Mouse (Mus musculus) olfactory bulb, adult 2 months (tissue): ENCODE data around the gene Ppat. TPM values are rescaled to one million over a fixed set of nuclear protein-coding genes. Genes with fewer than 3 reads are reported as not detected.
"Not testable (repeated sequence)": the region's sequence is repeated elsewhere in the genome, so short reads cannot be mapped to it uniquely, and the experiment has no call there.

Experiments used
- H3K27ac ChIP-seq: fragments of 200-500 bp; 2 replicates; pipeline ENCODE4 v1.5.1; 2012; ENCODE audit warnings: low read depth, low read length; ENCODE audit not compliant: insufficient read depth
- H3K4me1 ChIP-seq: fragments of 200-500 bp; 2 replicates; pipeline ENCODE4 v1.6.1; 2012; ENCODE audit warnings: low read length; ENCODE audit not compliant: control insufficient read depth, insufficient read depth
- H3K4me3 ChIP-seq: fragments of 200-500 bp; 2 replicates; pipeline ENCODE4 v1.5.1; 2012; ENCODE audit warnings: mild to moderate bottlenecking, low read depth, low read length, moderate library complexity; ENCODE audit not compliant: insufficient read depth
- CTCF ChIP-seq: fragments of 200-500 bp; IDR thresholded peaks from 2 replicates; pipeline ENCODE4 v1.5.1; 2012; ENCODE audit warnings: low read depth, mild to moderate bottlenecking, low read length, moderate library complexity; ENCODE audit not compliant: insufficient read depth
- POLR2A ChIP-seq: fragments of 200-500 bp; IDR thresholded peaks from 2 replicates; pipeline ENCODE4 v1.6.1; 2012; ENCODE audit warnings: mild to moderate bottlenecking, low read depth, low read length, moderate library complexity; ENCODE audit not compliant: insufficient read depth
- WGBS: fragments of 180-500 bp; shearing (Covaris S2); methylation state at CpG from one replicate; pipeline ENCODE4 v1.1.7; 2018; 5-methylcytosine and 5-hydroxymethylcytosine counted together
- polyA plus RNA-seq: library from polyadenylated mRNA; stranded (reverse); fragments of >200 nt; gene quantifications from 2 replicates; pipeline ENCODE4 v1.2.4, GENCODE M21; 2012; ENCODE audit warnings: low replicate concordance; ENCODE audit not compliant: missing spikeins, insufficient read depth, insufficient read length

The Ppat gene
- polyA plus RNA-seq, 1 experiment = not detected

DNA sequence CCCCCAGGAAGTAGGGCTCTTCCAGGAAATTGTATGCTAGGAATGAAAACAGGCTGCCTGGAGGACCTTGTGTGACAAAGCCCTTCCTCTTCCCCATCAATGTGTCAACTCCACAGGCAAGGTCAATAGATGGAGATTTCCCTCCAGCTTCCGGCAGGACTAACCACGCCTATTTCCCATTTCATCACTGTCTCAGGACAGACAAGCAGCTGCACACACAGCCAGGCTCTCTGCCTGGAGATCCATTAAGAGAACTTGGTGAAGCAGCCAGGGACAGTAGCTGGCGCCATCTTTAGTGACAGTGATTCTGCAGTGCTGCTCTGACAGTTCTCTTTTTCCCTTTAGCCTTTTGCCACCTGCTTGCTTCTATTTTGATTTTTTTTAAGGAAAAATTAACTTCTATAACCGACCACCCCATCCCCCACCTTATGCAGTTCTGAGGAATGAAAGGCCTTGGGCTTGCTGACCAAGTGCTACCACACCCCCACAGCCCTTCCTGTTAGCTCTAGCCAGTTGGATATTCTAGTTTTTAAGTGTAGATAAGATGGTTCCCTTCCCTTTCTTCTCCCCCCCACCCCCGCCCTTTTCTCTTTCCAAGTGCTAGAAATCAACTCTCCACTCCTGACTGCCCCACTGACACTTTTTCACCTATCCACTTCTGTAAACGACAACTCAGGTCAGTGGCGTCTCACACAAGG is 22.0 kb downstream of the Ppat start:
- no peak overlapping the region for H3K27ac ChIP-seq
- H3K4me3 ChIP-seq = no peak overlapping the region
- TF ChIP-seq CTCF = no peak
- 77% methylated on average over 7 of the region's 7 CpGs for WGBS
- H3K4me1 ChIP-seq = peaks cover 5% of the 10 kb centered on the region; the same call in 1 of the 2 replicates

DNA sequence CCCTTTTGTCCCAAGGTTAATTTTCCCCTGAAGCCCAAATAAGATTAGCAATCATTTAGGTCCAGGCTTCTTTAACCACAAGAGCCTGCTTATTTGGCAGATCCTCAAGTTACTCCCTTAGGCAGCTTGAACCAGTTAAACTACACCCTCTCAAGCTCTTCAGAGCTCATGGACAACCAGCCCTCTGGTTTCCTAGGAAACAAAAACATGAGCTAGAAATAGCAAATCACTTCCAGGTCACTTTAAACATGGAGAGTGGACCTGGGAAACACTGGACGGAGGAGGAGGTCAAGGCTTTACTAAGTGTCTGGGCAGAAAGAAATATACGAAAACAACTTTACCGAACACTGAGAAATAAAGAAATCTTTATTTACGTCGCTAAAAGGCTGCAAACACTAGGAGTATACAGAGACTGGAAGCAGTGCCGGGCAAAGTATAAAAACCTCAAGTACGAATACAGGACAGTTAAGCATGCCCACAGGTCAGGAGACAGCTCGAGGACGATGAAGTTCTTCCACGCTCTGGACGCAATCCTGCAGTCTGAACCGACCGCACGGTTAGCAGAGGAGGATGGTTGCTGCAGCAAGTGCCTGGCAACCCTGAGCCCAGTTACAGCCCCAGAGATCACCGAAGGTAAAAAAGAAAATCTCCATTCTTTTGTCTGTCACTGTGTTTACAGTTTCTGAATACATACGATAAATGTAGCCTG is 23.1 kb downstream of the Ppat start:
- Histone ChIP-seq H3K27ac (peak overlapping the region; percentile 77), H3K4me1 (peaks cover 8% of the 10 kb centered on the region; the same call in 1 of the 2 replicates), H3K4me3 (peak overlapping the region; percentile 44)
- 42% methylated on average over 16 of the region's 16 CpGs for WGBS
- TF ChIP-seq POLR2A = no peak
- no peak for TF ChIP-seq CTCF

DNA sequence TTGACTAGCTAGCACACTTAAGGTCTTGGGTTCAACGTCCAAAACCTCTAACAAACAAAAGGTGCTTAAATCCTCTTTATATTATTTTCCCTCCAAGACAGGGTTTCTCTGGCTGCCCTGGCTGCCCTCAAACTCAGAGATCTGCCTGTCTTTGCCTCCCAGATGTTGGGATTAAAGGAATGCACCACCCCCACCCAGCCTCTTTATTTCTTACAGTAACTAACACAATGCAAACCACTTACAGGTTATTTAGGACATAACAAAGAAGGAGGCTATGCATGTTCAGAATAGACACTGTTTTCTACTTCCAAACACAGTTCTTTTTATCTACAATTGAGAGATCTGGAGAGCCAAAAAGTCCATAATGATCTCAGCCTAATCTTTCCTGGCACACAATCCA is 27.1 kb downstream of the Ppat start:
- H3K4me3 ChIP-seq = no peak overlapping the region
- no peak for TF ChIP-seq POLR2A
- no peak for TF ChIP-seq CTCF

DNA sequence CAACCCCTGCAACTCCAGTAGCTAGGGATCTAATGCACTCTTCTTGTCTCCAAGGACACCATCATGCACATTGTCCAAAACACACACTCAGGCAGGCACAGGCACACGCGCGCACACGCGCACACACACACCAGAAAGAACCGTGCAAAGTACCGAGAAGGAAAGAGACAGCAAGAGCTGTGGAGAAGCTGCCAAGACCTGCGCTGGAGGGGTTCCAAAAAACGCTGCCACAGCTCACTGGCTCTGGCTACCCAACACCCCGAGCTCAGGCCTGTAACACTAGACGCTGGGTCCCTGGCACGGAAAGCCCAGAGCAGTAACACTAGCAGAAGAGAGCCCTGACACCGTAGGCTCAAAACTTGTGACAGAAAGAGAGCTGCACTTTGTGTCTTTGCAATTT is 27.9 kb downstream of the Ppat start:
- H3K27ac ChIP-seq = no peak overlapping the region
- TF ChIP-seq CTCF = no peak
- no peak for TF ChIP-seq POLR2A
- 59% methylated on average over 13 of the region's 13 CpGs for WGBS
- H3K4me3 ChIP-seq = no peak overlapping the region
- 0 out of 2 replicates have a peak, but pooled peaks cover 3% of the 10 kb centered on the region for H3K4me1 ChIP-seq

More for the DNA sequence above, 27.1 kb downstream of the Ppat start:
- H3K4me1 ChIP-seq = peaks cover 6% of the 10 kb centered on the region; the same call in 1 of the 2 replicates
- 68% methylated on average over 1 of the region's 1 CpGs for WGBS
- H3K27ac ChIP-seq = no peak overlapping the region

DNA sequence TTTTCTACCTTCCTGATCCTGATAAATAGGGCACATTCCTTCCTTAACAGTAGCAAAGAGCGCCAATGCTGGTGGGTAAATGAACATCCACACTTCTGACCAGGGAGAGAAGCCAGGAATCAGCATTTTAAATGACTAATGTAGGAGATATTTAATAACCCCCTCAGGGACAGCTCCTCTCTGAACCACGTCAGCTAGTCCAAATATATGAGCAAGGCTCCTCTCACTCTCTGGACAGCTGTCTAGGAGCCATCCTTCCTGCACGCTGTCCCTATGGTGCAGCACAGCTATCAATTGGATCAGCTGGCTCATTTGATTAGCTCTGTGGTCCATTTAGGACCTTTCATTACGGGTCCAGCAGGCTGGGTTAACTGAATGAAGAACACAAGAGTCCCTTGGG is 28.5 kb downstream of the Ppat start:
- Histone ChIP-seq H3K4me1 (0 out of 2 replicates have a peak, but pooled peaks cover 3% of the 10 kb centered on the region), H3K27ac (no peak overlapping the region), H3K4me3 (no peak overlapping the region)
- TF ChIP-seq POLR2A = no peak
- TF ChIP-seq CTCF = no peak
- 88% methylated on average over 4 of the region's 4 CpGs for WGBS

DNA sequence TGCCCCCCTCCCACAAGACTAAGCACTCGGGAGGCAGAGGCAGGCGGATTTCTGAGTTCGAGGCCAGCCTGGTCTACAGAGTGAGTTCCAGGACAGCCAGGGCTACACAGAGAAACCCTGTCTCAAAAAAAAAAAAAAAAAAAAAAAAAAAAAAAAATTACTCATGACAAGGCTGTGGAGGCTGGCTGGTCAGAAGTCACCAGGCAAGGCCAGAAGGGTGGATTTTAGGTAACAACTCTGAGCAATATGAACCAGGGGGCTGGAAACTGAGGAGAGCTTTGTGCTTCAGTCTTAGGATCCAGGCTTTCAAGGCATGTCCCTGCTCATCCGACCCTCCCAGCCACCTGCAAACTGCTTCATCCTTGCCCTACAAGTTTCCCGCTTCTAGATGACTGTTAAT is 38.9 kb downstream of the Ppat start:
- H3K4me1 ChIP-seq, H3K27ac ChIP-seq, H3K4me3 ChIP-seq: not testable (repeated sequence)
- 98% methylated on average over 5 of the region's 5 CpGs for WGBS

DNA sequence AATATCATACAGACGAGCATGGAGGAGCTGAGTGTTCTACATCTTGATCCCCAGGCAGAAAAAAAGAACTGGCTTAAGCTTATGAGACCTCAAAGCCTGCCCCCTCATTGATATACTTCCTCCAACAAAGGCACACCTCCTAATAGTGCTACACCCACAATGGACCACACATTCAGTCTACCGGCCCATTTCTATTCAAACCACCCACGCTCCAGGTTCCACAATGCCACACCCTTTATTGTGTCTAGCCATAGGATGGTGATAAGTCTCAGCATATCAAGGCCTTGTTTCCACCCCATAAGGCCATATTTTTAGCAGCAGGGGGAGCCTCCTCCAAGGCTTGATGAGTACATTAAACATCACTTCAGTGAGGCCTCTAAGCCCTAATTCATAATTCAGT is 40.6 kb downstream of the Ppat start:
- TF ChIP-seq CTCF (no peak), POLR2A (no peak)
- Histone ChIP-seq H3K4me3 (no peak overlapping the region), H3K27ac (no peak overlapping the region), H3K4me1 (no peaks in the 10 kb centered on the region)
- 79% methylated on average over 3 of the region's 3 CpGs for WGBS

DNA sequence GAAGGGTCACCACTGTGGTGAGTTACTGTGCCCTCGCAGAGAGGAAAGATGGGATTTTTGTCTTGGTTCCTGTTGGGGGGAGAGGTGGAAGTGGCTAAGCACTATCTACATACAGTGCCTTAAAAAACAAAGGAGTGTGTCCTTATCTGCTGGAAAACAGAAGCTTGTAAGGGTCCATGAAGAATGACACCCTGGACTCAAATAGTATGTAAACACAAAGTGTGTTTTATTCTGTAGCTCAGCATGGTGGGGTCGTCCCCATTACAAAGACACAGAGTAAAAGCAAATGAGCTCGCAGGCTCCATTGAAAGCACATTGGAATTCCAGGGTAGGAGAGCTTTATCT is 45.3 kb downstream of the Ppat start:
- TF ChIP-seq CTCF (no peak), POLR2A (no peak)
- 38% methylated on average over 3 of the region's 3 CpGs for WGBS
- H3K4me1 ChIP-seq = no peaks in the 10 kb centered on the region
- H3K4me3 ChIP-seq = no peak overlapping the region
- peak overlapping the region; percentile 84; the same call in 1 of the 2 replicates for H3K27ac ChIP-seq

DNA sequence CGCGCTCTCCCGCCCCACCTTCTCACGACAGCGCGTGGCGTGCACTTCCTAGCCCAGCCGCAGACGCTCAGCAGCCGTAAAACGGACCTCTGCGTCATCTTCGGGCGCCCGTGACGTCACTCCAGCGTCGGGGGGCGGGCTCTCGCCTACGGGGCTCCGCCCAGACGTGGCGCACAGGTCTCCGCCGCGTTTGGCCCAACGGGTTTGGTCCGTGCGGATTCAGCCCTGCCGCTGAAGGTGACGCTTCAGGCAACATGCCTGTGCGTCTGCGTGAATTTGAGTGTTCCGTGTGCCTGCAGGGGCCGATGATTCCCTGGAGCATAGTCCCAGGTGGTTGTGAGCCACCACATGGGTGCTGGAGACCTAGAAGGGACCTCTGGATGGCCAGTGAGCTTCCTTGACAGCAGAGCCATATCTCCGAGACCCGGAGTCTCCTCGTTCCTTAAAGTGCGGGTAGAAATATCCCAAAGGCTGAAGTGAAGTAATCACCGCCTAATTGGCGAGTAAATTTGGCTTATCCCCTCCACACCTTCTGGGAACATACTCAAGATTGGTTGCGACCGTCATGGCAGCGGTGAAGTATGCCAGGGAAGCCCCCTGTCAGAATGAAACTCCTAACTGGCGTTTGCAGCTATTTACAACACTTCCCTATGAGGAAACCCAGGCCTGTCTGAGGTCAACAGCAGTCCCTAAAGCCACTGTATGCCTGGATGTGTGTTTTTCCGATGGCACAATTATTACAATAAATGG is 45.8 kb downstream of the Ppat start, which contains the start of gene Aasdh:
Aasdh (minus strand) TSS at position 110 of the 750 bp plus-strand sequence.
- TF ChIP-seq POLR2A = peak; percentile 99
- no peak for TF ChIP-seq CTCF
- no peaks in the 10 kb centered on the region for H3K4me1 ChIP-seq
- H3K4me3 ChIP-seq = peak within 1 kb of the TSS; percentile 72
- peak within 1 kb of the TSS; percentile 84 for H3K27ac ChIP-seq
- WGBS = under 1% methylated on average over 47 of the region's 47 CpGs
